Mouse (Mus musculus): ENCODE data around the gene Serpini2. TPM values are rescaled to one million over a fixed set of nuclear protein-coding genes. Genes with fewer than 3 reads are reported as not detected.

Serpini2 gene
- polyA plus RNA-seq, 1 experiment from 2014 or later, result not detected

DNA sequence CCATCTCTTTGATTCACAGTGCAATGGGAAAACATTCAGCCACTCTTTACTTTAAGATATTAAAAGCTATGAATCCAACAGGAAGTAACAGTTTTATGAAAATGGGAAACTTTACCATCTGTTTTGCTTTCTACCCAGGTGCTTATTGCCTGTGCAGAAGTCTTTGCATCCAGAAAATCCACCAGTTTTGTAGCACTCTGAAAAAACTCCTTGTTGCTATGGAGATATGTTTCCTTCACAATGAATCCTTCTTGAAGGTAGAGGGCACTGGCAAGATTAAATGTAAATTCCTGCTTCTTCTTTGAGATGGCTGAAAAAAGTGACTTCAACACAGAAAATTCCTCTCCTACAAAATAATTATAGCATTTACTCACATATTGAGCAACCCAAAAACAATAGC lies 10.5 kb downstream of the Serpini2 start:
- ATAC-seq (replicated peaks), result no peak
- no peak overlapping the region for H3K27ac ChIP-seq (replicated peaks)
- no peaks in the 10 kb centered on the region for H3K4me1 ChIP-seq
- H3K36me3 ChIP-seq, result no peaks in the 10 kb centered on the region
- no peak overlapping the region for H3K4me2 ChIP-seq (replicated peaks)
- H3K27me3 ChIP-seq, result no peaks in the 10 kb centered on the region
- H3K9me3 ChIP-seq, result no peaks in the 10 kb centered on the region
- no peak overlapping the region for H3K4me3 ChIP-seq
- H3K9ac ChIP-seq (replicated peaks), result no peak overlapping the region

- Histone ChIP-seq H3K36me3 (no peaks in the 10 kb centered on the region), H3K4me2 (replicated peaks) (no peak overlapping the region), H3K4me3 (no peak overlapping the region), H3K9me3 (no peaks in the 10 kb centered on the region), H3K4me1 (no peaks in the 10 kb centered on the region), H3K27me3 (no peaks in the 10 kb centered on the region), H3K9ac (replicated peaks) (no peak overlapping the region), H3K27ac (replicated peaks) (no peak overlapping the region)
- 81% methylated on average over 3 of the region's 3 CpGs for WGBS
- peak; percentile 55 for ATAC-seq (replicated peaks)
These were observed 50.2 kb downstream of the Serpini2 start for GRCm38 (mm10) chr3:75219694-75220093.

- Histone ChIP-seq H3K4me2 (replicated peaks) (no peak overlapping the region), H3K9ac (replicated peaks) (no peak overlapping the region), H3K9me3 (no peaks in the 10 kb centered on the region), H3K27me3 (no peaks in the 10 kb centered on the region), H3K4me1 (no peaks in the 10 kb centered on the region), H3K36me3 (no peaks in the 10 kb centered on the region), H3K27ac (replicated peaks) (no peak overlapping the region), H3K4me3 (no peak overlapping the region)
- ATAC-seq (replicated peaks), result peak; percentile 73
- 0% methylated on average over 1 of the region's 1 CpGs for WGBS
These were observed 50.7 kb downstream of the Serpini2 start for GRCm38 (mm10) chr3:75219211-75219610.

DNA sequence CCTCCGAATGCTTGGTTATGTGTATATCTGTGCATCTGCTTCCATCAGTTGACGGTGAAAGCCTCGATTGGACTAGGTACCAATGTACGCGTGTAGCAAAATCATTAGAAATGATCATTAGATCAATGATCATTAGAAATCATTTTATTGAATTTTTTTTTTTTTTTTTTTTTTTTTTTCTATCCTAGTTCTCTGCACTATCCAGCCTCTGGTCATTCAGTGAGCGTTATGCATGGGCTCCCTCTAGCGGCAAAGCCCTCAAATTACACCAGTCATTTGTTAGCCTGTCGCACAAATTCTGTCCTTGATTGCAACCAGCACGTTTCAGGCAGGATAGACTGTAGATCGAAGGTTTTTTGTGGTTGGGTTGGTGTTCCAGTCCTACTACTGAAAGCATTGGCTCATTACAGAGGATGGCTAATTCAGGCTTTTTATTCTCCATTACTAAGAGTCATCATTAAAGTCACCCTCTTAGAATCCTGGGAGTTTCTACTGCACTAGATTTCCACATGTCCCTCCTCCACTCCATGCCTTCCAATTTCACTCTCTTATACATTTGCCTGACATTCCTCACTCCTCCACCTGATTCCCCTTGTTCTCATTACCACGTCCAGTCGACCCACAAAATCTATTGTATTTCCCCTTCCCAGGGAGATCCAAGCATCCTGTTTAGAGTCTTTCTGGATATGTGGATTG lies 66.9 kb downstream of the Serpini2 start:
- Histone ChIP-seq H3K27me3 (no peaks in the 10 kb centered on the region), H3K4me3 (no peak overlapping the region), H3K4me2 (replicated peaks) (no peak overlapping the region), H3K9me3 (no peaks in the 10 kb centered on the region), H3K36me3 (no peaks in the 10 kb centered on the region), H3K4me1 (no peaks in the 10 kb centered on the region), H3K27ac (replicated peaks) (no peak overlapping the region), H3K9ac (replicated peaks) (no peak overlapping the region)
- 36% methylated on average over 12 of the region's 12 CpGs for WGBS
- ATAC-seq (replicated peaks), result peak; percentile 64; the same call in 1 of the 2 replicates

Other genes starting within 250 kb of the Serpini2 start
- gene Zbbx, start 105.0 kb downstream of the Serpini2 start, polyA plus RNA-seq (2015; fragmentation: Nextera tagmentation; extraction: Ambion mirVana), result 0.80 and 0.85 TPM in 2 replicates
- gene Wdr49, start 212.1 kb upstream of the Serpini2 start, polyA plus RNA-seq (2015; fragmentation: Nextera tagmentation; extraction: Ambion mirVana), result not detected in 2 replicates